Mouse (Mus musculus) granulocyte monocyte progenitor cell, adult 5-6 weeks (primary cell): Measurements from ENCODE around the gene Nmur1. TPM values are rescaled to one million over a fixed set of nuclear protein-coding genes. Genes with fewer than 3 reads are reported as not detected.

Experiments
- ATAC-seq: replicated peaks from 2 replicates; pipeline ENCODE4 v1.8.0; 2016; ENCODE audit warnings: mild to moderate bottlenecking, moderate TSS enrichment, inconsistent platforms; ENCODE audit not compliant: poor library complexity, severe bottlenecking
- total RNA-seq, 2 experiments: library from RNA; stranded (forward) in 1 of 2; stranded (reverse) in 1 of 2; fragments of 200-712, 200-1000 nt in 1 of 2; fragments of >200 nt in 1 of 2; fragmentation: Nextera tagmentation in 1 of 2; gene quantifications; 2 replicates each; pipeline ENCODE4 v1.2.3; 2014 to 2017

Nmur1 gene
- total RNA-seq, 2 experiments from 2014 or later, result not detected

- ATAC-seq, result peak; percentile 31
Measured at GRCm38 (mm10) chr1:86415144-86415543, 10.9 kb downstream of the Nmur1 start.

DNA sequence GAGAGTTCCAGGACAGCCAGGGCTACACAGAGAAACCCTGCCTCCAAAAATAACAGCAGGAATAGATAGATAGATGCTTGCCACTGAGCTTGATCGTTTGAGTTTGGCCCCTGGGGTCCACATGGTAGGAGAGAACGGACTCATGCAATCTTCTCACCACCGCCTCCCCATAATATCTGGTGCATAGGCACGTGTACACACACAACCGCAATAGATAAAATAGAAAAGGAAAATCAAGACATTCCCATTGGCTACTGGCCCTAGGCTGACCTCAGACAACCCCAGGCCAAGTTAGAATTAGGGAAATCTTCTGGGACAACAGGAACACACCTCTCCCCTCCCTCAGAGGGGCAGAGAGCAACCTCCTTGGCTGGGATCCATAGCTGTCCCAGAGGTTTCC lies 11.3 kb downstream of the Nmur1 start:
- no peak for ATAC-seq

- ATAC-seq, result no peak
Measured at GRCm38 (mm10) chr1:86409476-86409875, 16.6 kb downstream of the Nmur1 start.

GRCm38 (mm10) chr1:86408515-86408914 lies 17.5 kb downstream of the Nmur1 start:
- no peak for ATAC-seq

DNA sequence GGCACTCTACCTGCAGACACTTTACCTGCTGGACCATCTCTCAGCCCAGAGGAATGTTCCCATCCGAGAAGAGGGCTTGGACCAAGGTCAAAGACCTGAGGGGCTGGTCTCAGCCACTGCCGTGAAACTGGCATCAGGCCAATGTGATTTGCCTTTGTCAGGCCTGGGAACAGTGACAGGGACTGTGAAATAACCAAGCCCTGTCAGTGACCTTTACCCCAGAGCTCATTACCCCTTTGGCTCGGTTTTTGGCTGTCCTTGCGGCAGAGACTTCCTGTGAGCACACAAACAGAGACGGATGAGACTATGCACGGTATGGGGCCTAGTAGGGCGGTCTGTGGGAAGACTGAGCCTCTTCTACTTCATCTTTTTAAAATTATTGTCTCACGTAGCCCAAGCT lies 19.1 kb downstream of the Nmur1 start:
- peak; percentile 67 for ATAC-seq

DNA sequence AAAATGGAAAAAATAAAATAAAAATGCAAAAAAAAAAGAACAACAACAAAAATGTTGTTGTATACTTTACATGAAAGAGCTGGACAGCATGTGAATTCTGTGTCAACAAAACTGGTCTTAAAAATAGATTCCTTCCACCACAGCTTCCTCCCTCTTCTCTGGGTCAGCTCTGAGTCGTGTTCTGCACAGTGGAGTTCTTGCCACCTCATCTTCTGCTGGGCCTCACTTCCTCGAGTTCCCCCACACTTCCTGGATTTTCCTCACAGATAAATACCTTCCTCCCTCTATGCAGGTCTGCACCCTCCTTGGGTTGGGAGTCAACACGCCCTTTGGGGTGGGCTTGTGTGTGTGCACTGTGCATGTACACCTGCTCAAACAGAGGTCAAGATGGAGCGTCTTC lies 19.7 kb downstream of the Nmur1 start:
- peak; percentile 54 for ATAC-seq

DNA sequence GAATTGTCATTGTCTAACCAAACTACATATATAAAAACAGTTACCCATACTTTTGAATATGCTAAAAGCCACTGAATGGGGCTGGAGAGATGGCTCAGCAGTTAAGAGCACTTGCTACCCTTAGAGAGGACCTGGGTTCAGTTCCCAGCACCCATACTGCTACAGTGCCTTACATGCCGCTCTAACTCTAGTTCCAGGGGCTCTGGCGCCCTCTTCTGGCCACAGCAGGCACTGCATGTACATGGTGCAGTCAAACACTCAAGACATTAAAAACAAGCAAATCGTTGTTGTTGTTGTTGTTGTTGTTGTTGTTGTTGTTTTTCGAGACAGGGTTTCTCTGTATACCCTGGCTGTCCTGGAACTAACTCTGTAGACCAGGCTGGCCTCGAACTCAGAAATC lies 21.2 kb downstream of the Nmur1 start:
- ATAC-seq, result no peak

GRCm38 (mm10) chr1:86400096-86400754 lies 25.8 kb downstream of the Nmur1 start:
- no peak for ATAC-seq

DNA sequence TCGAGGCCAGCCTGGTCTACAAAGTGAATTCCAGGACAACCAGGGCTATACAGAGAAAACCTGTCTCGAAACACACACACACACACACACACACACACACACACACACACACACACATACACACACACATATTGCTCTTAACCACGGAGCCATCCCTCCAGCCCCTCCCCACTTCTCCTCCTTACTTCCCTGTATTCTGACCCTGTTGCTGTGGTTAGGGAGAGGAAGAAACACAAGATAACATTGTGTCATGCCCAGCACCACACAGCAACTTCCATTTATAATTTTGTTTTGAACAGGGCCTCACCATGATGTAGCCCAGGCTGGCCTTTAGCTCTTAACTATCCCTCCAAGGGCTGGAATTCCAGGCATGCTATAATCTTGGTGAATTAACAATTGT lies 26.7 kb downstream of the Nmur1 start:
- ATAC-seq, result peak; percentile 91

DNA sequence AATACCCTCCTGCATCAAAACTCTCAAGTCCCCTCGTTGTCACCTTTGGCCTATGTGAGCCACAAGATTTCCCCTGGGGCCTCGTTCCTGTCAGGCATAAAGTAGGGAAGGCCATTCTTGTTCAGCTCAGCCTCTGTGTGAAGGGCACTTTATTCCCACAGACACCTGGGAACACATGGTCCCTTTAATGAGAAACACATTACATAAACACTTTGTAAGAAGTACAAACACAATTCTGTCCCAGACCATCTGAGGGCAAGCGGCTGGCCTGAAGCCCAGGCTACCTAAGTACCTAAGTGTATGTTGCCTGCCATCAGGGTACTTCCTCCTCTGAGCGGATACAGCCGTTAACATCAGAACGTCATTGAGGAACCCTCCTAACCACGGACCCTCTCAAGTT lies 27.8 kb downstream of the Nmur1 start:
- ATAC-seq, result peak; percentile 86

DNA sequence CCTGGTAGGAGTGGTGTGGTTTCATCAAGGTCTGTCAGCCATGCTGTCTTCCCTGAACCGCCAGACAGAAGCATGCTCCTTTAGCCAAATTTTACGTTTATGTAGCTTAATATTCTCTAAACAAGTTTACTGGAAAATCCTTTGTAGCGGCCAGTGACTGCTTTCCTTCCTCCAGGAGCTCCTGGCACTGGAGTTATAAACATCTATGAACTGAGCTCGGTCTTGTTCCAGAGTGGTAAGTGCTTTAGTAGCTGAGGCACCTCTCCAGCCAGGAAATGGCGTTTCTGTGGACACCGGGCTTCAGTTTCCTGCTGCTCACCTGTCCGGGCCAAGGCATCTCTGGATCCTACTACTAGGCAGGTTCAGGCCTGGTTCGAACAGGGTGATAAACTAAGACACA lies 28.4 kb downstream of the Nmur1 start:
- ATAC-seq, result no peak

DNA sequence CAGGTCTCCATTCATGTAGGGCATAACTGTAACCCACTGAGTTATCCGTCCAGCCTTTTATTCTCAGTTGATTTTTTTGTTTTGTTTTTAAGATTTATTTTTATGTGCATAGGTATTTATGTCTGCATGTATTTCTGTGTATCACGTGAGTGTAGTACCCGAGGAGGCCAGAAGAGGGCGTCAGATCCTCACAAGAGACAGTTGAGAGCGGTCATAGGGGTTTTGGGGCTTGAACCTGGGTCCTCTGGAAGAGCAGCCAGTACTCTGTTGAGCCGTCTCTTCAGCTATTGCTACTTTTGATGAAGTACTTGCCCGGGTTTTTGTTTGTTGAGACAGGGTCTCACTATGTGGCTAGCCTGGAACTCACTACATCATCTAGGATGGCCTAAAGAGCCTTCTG lies 30.1 kb downstream of the Nmur1 start:
- no peak for ATAC-seq

- no peak for ATAC-seq
Measured at GRCm38 (mm10) chr1:86394246-86394645, 31.8 kb downstream of the Nmur1 start.

- ATAC-seq, result no peak
Measured at GRCm38 (mm10) chr1:86393219-86393618, 32.8 kb downstream of the Nmur1 start.

DNA sequence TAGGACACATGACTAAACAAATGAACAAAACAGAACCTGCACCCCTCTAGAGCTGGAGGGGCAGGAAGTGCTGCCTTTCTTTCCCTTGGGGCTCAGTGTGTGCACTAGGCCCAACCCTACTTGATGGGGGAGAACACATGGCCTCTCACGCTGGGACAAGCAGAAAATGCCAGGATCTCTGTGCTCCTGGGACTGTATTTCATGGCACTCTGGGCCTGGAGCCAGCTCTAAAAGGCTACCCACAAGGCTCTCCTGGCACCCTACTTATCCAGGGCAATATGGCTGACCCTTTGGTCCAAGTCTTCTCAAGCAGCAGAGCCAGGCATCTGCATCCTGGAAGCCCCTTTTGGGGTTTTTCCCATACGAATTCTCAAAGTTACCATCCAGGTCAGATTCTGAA lies 34.6 kb downstream of the Nmur1 start:
- no peak for ATAC-seq

- ATAC-seq, result peak; percentile 82
Measured at GRCm38 (mm10) chr1:86389230-86389629, 36.8 kb downstream of the Nmur1 start.

DNA sequence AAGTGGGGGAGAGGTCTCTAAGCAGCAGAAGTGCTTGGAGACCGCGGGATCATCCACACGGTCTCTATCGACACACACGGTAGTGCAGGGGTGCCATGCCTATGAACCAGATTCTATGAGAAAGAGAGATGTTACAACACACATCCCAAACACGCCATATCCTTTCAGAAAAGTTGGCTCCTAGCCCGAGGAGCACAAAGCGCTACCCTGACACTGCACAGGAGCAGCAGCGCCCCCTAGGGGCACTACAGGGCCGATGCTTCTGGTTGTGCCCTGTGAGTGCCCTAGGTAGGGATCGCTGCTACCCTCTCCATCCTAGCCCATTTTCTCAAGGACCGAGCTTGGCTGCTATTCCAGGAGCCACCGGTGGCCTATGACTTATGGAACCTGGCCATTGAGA lies 45.0 kb downstream of the Nmur1 start:
- peak; percentile 85 for ATAC-seq

DNA sequence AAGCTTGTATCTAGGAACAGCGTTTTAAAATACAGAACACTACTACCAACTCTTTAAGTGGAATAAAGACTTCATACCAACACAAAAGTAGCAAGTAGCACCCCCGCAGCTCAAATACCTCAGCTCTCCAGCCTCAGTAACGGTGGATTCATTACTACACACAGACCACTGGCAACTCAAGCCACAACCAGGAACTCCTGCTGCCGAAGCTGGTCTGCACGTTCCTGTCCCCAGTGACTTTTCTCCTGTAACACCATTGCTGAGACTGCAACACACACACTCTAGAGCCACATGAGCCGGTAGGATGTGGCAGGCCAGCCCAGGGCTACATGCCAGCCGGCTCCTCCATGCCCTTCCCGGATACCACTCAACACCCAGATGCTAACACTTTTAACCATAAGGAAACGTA lies 46.9 kb downstream of the Nmur1 start:
- ATAC-seq, result peak; percentile 45

DNA sequence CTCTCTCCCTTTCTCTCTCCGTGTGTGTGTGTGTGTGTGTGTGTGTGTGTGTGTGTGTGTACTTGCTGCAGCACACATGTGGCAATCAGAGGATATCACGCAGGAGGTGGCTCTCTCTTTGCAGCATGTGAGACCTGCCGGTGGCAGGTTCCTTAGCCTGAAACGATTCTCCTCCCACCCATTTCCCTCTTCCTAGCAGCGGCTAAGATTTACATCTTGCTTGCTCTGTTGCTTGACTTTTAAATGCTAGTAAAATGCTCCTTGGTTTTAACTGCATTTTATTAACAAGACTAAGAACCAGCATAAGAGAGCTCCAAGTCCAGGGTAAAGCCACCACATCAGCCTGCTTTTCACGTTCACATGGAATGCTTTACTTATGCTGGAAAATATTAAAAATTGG lies 47.4 kb downstream of the Nmur1 start:
- peak; percentile 56 for ATAC-seq

DNA sequence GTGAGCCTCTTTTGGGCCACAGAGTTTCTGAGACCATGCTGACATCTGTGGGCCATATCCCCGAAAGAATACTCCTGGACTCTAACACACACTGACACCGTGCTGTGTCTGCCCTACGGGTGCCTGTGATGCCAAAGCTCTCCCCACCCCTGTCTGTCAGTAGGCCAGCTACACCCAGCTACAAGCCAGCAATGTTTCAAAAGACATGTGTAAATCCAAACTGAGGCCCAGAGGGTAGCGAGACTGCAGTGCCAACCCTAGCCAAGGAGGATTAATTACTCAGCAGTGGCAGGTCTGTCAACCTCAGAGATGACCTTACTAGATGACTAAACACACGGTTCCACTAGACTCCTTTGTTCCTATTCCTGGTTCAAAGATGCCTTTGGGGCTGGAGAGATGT lies 49.7 kb downstream of the Nmur1 start:
- ATAC-seq, result no peak

DNA sequence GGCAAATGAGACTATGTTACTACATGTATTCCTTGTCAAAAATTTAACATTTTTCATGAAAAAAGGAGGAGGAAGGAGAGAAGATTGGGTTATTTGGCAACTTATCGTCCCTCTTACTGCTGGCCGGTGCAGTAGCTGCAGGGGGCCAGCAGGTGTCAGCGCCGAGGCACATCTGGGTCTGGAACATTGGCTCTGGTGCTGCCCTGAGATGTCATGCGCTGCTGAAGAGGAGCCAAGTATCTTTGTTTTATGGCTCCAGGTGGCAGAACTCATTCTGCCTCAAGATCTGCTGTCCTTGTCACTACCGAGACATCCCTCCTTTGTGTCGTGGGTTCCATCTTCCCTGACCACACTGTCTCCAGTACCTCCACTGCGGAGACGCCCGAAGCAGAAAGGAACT lies 54.0 kb downstream of the Nmur1 start:
- peak; percentile 99 for ATAC-seq

- no peak for ATAC-seq
Measured at GRCm38 (mm10) chr1:86368086-86368485, 57.9 kb downstream of the Nmur1 start.

GRCm38 (mm10) chr1:86363671-86364070 lies 62.4 kb downstream of the Nmur1 start:
- no peak for ATAC-seq
